Mouse (Mus musculus) ES-Bruce4 (cell line): Measurements from ENCODE around the gene Pkmyt1.

Experiments
- CTCF ChIP-seq: IDR thresholded peaks from one replicate; pipeline ENCODE4 v1.8.1; 2011; ENCODE audit warnings: low read depth, low read length
- EP300 ChIP-seq: IDR thresholded peaks from 2 replicates; pipeline ENCODE4 v1.6.1; 2011; ENCODE audit warnings: low read depth, low read length; ENCODE audit not compliant: insufficient read depth
- POLR2A ChIP-seq: IDR thresholded peaks from one replicate; pipeline ENCODE4 v1.8.1; 2011; ENCODE audit warnings: low read length; ENCODE audit not compliant: insufficient read depth

DNA sequence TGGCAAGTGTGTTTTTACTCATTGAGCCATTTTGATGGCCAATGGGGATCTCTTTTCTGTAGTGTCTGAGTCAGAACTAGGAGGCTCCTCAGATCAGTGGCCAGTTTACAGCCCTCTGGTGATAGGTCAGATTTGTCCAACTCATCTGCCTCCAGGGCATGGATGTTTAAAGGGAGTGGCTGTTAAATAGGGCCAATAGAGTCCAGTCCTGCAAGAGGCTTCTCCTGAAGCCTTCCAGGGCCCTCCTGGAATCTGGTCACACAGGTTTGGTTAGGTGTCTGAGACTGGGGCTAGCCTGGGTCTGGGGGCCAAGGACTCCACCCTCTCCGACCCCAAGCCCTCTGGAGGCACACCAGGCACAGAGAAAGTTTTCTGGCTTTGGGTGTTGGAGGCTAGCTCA is 31.6 kb upstream of the Pkmyt1 start:
- TF ChIP-seq EP300 (peak; percentile 92), POLR2A (no peak), CTCF (no peak)
